Mouse (Mus musculus) kidney, postnatal 25 days (tissue): ENCODE measurements around the gene Olfr714.
"Not testable (repeated sequence)": the region's sequence is repeated elsewhere in the genome, so short reads cannot be mapped to it uniquely, and the experiment has no call there.

ENCODE experiments used
- DNase-seq, 2 experiments: peaks; one replicate each; pipeline ENCODE4 v3.0.0; 2021; ENCODE audit warnings: mixed read lengths in 2 of 2

Gene Olfr714

GRCm38 (mm10) chr7:107070681-107071080 is at the start of gene Olfr714:
Olfr714 (plus strand) TSS chr7:107070981.
- DNase-seq: no peak

GRCm38 (mm10) chr7:107030874-107031273 is 39.9 kb upstream of the Olfr714 start, which contains the start of gene Olfr713:
Olfr713 (plus strand) TSS chr7:107031174.
- no peak for DNase-seq

- DNase-seq: no peak
These were observed 30.7 kb upstream of the Olfr714 start for GRCm38 (mm10) chr7:107039934-107040563.

- DNase-seq: no peak
These were observed 27.6 kb upstream of the Olfr714 start for GRCm38 (mm10) chr7:107043136-107043535.

GRCm38 (mm10) chr7:107044407-107044806 is 26.4 kb upstream of the Olfr714 start:
- DNase-seq: no peak

- peak in 1 of 2 experiments; percentile 60 for DNase-seq
These were observed 24.9 kb upstream of the Olfr714 start for GRCm38 (mm10) chr7:107045833-107046232.

GRCm38 (mm10) chr7:107047578-107047977 is 23.2 kb upstream of the Olfr714 start:
- no peak for DNase-seq

GRCm38 (mm10) chr7:107092920-107093319 is 22.1 kb downstream of the Olfr714 start, which contains the start of gene Olfr17:
Olfr17 (plus strand) TSS chr7:107093220.
- no peak for DNase-seq

GRCm38 (mm10) chr7:107110269-107110668 is 39.5 kb downstream of the Olfr714 start, which contains the start of gene Olfr715b:
Olfr715b (minus strand) TSS chr7:107110369.
- DNase-seq: not testable (repeated sequence)
